Mouse (Mus musculus) lung, postnatal 0 days (tissue): ENCODE data around the gene Trf.

Source experiments
- CTCF ChIP-seq: IDR thresholded peaks from 2 replicates; pipeline ENCODE4 v1.5.1; 2016; ENCODE audit warnings: antibody characterized with exemption, mild to moderate bottlenecking
- EP300 ChIP-seq: IDR thresholded peaks from 2 replicates; pipeline ENCODE4 v1.6.1; 2016; ENCODE audit warnings: antibody characterized with exemption, mild to moderate bottlenecking, control low read depth

GRCm38 (mm10) chr9:103275676-103276075 is 45.4 kb upstream of the Trf start:
- TF ChIP-seq CTCF (no peak), EP300 (no peak)
